Mouse (Mus musculus) forebrain, embryonic 14.5 days (tissue): ENCODE measurements at regions not wholly inside any gene's neighbourhood (a gene's known extent, or its start where the extent isn't known, plus 50 kb on each side); places are given as distances from the start of the nearest gene placed in this dataset.
A peak's percentile ranks its signal among the peaks of the same experiment; 100 is the strongest.

Experiments
- ATAC-seq: fragments of 200-750 bp; cut with Nextera tagmentation; 2 replicates; pipeline ENCODE4 v1.8.0; 2017; ENCODE audit warnings: mild to moderate bottlenecking, moderate library complexity
- DNase-seq: peaks from one replicate; pipeline ENCODE4 v3.0.0-alpha.2; 2015; ENCODE audit warnings: low spot score
- H3K27ac ChIP-seq: fragments of 300-500 bp; sonication (generic); 2 replicates; pipeline ENCODE4 v1.5.1; 2014; ENCODE audit warnings: low read depth, mild to moderate bottlenecking, control low read depth, low read length, moderate library complexity
- H3K27me3 ChIP-seq: fragments of 300-500 bp; sonication (generic); replicated peaks from 2 replicates; pipeline ENCODE4 v1.6.1; 2014; ENCODE audit warnings: low read length, control low read depth, mixed read lengths; ENCODE audit not compliant: control insufficient read depth, insufficient read depth
- H3K36me3 ChIP-seq: fragments of 300-500 bp; sonication (generic); 2 replicates; pipeline ENCODE4 v1.6.1; 2014; ENCODE audit warnings: low read length, control low read depth; ENCODE audit not compliant: control insufficient read depth, insufficient read depth
- H3K4me1 ChIP-seq: fragments of 300-500 bp; sonication (generic); 2 replicates; pipeline ENCODE4 v1.6.1; 2014; ENCODE audit warnings: antibody characterized with exemption, low read length, control low read depth; ENCODE audit not compliant: control insufficient read depth, insufficient read depth
- H3K4me2 ChIP-seq: fragments of 300-500 bp; sonication (generic); 2 replicates; pipeline ENCODE4 v1.6.1; 2014; ENCODE audit warnings: mild to moderate bottlenecking, control low read depth, low read length
- H3K4me3 ChIP-seq: fragments of 300-500 bp; sonication (generic); 2 replicates; pipeline ENCODE4 v1.5.1; 2014; ENCODE audit warnings: low read depth, low read length, control low read depth
- H3K9ac ChIP-seq: fragments of 300-500 bp; sonication (generic); 2 replicates; pipeline ENCODE4 v1.6.1; 2014; ENCODE audit warnings: mild to moderate bottlenecking, low read length, control low read depth, moderate library complexity
- H3K9me3 ChIP-seq: fragments of 300-500 bp; sonication (generic); replicated peaks from 2 replicates; pipeline ENCODE4 v1.6.1; 2016; ENCODE audit warnings: low read length, control low read depth, mixed read lengths; ENCODE audit not compliant: control insufficient read depth
- WGBS: fragments of 180-500 bp; shearing (Covaris S2); extraction: QIAGEN DNeasy Blood & Tissue Kit; methylation state at CpG from one replicate; pipeline ENCODE4 v1.1.7; 2014; 5-methylcytosine and 5-hydroxymethylcytosine counted together

DNA sequence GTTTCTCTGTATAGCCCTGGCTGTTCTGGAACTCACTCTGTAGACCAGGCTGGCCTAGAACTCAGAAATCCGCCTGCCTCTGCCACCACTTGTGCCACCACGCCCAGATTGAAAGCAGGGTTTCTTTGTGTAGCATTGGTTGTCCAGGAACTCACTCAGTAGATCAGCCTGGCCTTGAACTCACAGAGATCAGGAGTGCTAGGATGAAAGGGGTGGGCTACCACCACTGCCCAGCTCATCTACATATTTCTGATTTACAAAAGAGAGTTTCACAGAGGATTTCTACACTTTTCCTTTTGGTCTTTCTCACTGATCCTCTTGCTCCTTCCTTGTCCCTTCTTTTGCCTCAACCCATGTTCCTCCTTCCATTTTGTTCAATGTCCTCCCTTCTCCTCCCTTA, 53.1 kb upstream of the Lbx1 start:
- Histone ChIP-seq H3K9ac (no peak overlapping the region), H3K4me3 (no peak overlapping the region), H3K4me2 (no peak overlapping the region), H3K36me3 (no peaks in the 10 kb centered on the region), H3K27ac (no peak overlapping the region), H3K9me3 (no peaks in the 10 kb centered on the region), H3K4me1 (peaks cover 7% of the 10 kb centered on the region), H3K27me3 (no peaks in the 10 kb centered on the region; the same call in 1 of the 2 replicates)
- WGBS: 60% methylated on average over 2 of the region's 2 CpGs
- DNase-seq: no peak
- no peak for ATAC-seq

DNA sequence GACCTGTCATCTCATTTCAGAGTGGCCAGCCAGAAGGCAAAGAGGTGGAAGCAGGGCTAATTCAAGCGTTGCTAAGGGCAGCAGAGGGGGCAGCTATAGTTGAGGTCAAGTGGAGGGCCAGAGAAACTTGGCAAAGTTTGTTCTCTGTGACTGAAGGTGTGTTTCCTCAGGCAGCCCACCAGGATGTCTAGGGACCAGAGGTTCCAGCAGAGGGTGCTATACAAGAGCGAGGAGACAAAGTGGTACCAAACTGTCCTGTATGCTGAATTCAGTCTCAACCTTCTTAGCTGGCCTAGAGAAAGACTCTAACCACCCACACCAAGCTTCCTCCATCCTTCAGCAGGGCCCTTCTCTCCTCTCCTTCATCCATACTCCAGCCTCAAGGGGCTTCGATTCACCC, 62.2 kb upstream of the Lbx1 start:
- no peak overlapping the region for H3K27ac ChIP-seq
- no peak for ATAC-seq
- no peaks in the 10 kb centered on the region for H3K9me3 ChIP-seq
- H3K9ac ChIP-seq: no peak overlapping the region
- WGBS: 33% methylated on average over 3 of the region's 3 CpGs
- H3K27me3 ChIP-seq: peaks cover 16% of the 10 kb centered on the region
- peaks cover 33% of the 10 kb centered on the region for H3K4me1 ChIP-seq
- no peak overlapping the region for H3K4me3 ChIP-seq
- no peak for DNase-seq
- H3K36me3 ChIP-seq: no peaks in the 10 kb centered on the region
- H3K4me2 ChIP-seq: no peak overlapping the region

DNA sequence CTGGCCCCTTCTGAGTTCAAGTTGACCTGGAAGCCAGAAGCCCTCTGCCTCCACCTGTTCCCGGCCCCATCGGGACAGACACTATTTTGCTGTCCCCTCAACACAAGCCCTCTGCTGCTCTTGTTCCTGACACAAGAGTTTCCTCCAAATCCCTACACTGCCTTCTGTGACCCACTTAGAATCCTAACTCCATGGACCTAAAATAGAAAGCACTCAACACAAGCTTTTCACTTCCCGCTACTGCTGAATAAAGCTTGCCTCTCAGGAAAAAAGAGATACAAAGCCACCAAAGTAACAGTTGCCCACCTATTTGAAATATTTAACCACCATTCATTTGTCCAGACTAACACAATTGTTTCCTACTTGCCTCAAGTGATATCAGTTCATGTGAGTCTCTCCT, 63.7 kb upstream of the Lbx1 start:
- DNase-seq: no peak
- WGBS: 71% methylated on average over 3 of the region's 3 CpGs
- Histone ChIP-seq H3K9ac (no peak overlapping the region), H3K36me3 (no peaks in the 10 kb centered on the region), H3K27me3 (peaks cover 27% of the 10 kb centered on the region), H3K4me2 (no peak overlapping the region), H3K9me3 (no peaks in the 10 kb centered on the region), H3K4me3 (no peak overlapping the region), H3K27ac (no peak overlapping the region), H3K4me1 (peaks cover 25% of the 10 kb centered on the region)
- ATAC-seq: no peak

DNA sequence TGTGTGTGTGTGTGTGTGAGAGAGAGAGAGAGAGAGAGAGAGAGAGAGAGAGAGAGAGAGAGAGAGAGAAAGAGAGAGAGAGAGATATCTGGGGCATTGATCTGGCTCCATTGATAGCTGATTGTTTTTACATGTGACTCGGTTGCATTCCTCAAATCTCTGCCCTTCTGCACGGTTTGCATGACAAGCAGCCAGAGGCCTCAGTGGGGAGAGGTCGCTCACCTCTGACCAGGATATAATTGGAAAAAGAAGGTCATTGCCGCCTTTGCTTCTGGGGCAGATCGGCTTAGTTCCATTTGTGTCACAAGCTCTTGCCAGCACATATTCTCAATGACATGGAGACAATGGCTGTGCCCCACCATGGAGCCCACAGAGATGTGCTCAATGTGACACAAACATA, 63.8 kb upstream of the Btrc start:
- WGBS: 41% methylated on average over 5 of the region's 5 CpGs
- Histone ChIP-seq H3K4me2 (no peak overlapping the region), H3K9me3 (no peaks in the 10 kb centered on the region), H3K4me3 (no peak overlapping the region), H3K4me1 (peaks cover 25% of the 10 kb centered on the region), H3K27me3 (peaks cover 29% of the 10 kb centered on the region), H3K9ac (no peak overlapping the region), H3K36me3 (no peaks in the 10 kb centered on the region), H3K27ac (no peak overlapping the region)
- DNase-seq (no peak), ATAC-seq (no peak)

DNA sequence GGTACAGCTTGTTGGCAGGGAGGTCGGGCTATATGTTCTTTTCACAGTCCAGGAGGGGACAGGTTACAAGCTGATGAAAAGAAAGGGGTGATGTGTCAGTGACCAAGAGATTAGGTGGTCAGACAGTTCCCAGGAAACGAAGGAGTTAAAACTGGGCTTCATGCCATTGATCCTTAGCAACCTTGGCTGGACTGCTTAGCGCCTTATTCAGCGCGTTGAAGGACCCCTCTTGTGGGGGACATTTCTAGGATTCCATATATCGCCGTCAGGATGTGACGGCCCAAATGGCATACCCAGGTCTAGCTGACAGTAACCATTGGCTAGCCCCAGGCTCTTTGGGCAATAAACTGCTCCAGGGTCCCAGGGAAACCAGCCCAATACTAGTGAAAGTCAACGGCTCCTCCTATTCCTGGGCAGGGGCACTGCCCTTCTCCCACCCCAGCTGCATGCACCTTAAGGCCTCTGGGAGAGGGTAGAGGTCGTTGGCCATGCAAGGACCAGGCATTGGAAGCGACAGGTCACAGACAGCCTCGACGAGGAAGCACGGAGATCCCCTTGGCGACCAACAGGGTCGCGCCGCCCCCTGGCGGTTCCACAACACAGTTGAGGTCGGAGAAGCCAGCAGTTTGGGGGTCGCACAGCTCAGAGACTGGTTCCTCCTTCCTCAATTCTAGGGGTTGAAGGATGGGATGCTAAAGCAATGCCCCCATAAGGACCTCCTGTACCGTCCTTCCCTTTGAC, 62.7 kb upstream of the Btrc start:
- ATAC-seq: peak; percentile 59
- H3K27me3 ChIP-seq: peaks cover 33% of the 10 kb centered on the region
- peak overlapping the region; percentile 94; the same call in 1 of the 2 replicates for H3K27ac ChIP-seq
- H3K9me3 ChIP-seq: no peaks in the 10 kb centered on the region
- whole genome bisulfite sequencing: 2% methylated on average over 22 of the region's 22 CpGs
- H3K36me3 ChIP-seq: no peaks in the 10 kb centered on the region
- peaks cover 17% of the 10 kb centered on the region for H3K4me1 ChIP-seq
- peak overlapping the region; percentile 45 for H3K4me3 ChIP-seq
- peak overlapping the region; percentile 84 for H3K4me2 ChIP-seq
- peak; percentile 80 for DNase-seq
- H3K9ac ChIP-seq: peak overlapping the region; percentile 67

DNA sequence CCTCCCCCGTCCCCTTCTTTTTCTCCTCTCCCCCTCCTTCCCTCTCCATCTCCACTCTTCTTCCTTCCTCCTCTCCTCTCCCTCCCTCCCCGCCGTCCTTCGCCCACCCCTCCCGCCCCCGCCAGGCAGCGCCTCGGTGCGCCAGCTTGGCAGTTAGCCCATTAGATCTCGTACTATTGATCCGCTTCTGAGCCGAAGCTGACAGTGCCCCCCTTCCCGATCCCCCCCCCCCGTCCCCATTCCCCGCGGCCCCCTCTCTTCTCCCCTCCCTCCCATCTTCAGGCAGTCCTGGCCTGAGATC, 62.2 kb upstream of the Btrc start:
- peak overlapping the region; percentile 45 for H3K4me3 ChIP-seq
- DNase-seq: peak; percentile 68
- H3K36me3 ChIP-seq: no peaks in the 10 kb centered on the region
- peak overlapping the region; percentile 84 for H3K4me2 ChIP-seq
- H3K4me1 ChIP-seq: peaks cover 17% of the 10 kb centered on the region
- ATAC-seq: no peak; the same call in 1 of the 2 replicates
- peaks cover 38% of the 10 kb centered on the region for H3K27me3 ChIP-seq
- WGBS: 4% methylated on average over 16 of the region's 16 CpGs
- no peaks in the 10 kb centered on the region for H3K9me3 ChIP-seq
- peak overlapping the region; percentile 94 for H3K27ac ChIP-seq
- peak overlapping the region; percentile 67 for H3K9ac ChIP-seq

DNA sequence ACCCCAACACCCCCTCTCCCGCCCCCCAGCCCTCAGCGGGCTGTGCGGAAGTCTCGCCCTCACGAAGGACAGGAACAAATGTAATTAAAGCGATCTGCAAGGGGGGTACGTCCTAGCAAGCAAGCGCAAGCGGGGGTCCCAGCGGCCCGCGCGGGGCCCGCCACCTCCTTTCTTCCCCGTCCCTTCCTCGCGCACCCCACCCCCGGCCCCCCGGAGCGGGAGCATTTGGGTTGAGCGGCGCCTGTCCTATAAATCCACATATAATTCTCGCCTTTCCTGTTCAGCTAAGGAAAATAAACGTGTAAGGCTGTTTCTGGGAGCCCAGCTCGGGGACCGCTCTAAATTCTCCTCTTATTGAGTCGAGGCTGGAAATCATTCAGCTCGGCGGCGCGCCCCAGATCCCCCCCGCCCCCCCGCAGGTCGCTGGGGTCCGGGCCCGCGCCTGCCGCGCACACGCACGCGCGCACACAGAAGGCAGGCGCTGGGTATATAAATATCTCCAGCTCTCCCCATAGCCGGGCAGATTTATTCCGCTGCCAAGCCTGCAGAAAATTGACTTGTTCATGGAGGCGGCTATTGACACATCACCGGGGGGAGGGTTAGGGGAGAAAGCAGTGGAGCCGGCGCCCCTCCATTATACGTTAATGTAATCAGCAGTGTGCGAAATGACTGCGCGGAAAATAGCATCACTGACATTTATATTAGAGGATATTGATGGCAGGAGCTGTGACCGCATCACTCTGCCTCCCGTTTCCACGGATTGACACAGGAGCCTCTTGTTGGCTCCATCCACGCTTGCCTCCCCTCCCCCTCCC, 61.6 kb upstream of the Btrc start:
- H3K9me3 ChIP-seq: no peaks in the 10 kb centered on the region
- peak; percentile 90 for DNase-seq
- ATAC-seq: peak; percentile 82
- H3K4me3 ChIP-seq: peak overlapping the region; percentile 45
- H3K27ac ChIP-seq: peak overlapping the region; percentile 94
- H3K9ac ChIP-seq: peak overlapping the region; percentile 67
- peaks cover 38% of the 10 kb centered on the region for H3K27me3 ChIP-seq
- WGBS: under 1% methylated on average over 56 of the region's 58 CpGs
- H3K36me3 ChIP-seq: no peaks in the 10 kb centered on the region
- H3K4me2 ChIP-seq: peak overlapping the region; percentile 84
- H3K4me1 ChIP-seq: peaks cover 17% of the 10 kb centered on the region

DNA sequence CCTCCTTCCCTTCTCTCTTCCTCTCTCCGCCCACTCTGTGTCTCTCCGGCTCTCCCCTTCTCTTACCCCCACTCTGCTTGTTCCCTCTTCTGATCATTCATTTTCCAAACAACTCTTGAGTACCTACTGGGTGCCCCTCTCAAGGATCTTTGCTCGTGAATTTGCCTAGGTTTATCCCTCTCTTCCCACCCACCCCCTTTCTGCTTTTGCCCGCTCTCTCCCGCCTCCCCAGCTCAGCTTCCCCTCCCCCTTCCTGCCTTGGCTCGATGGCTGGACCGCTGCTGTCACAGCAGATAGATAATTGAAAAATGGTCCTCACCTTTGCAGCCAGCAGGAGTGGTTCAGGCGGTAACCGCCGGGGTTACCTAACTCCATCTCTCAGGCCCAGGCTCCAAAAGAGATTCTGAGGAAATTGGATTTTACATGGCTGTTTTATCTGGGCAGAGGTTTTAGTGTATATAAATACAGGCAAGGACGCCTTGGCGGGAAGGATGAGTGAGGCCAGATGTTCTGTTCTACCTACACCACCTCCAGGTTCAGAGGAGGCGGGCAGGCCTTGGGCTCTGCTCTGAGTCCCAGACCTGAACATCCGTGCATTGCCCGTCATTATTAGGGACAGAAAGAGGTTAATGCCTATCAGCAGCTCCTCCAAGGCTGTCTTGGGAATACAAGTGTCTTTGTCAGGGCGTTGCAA, 60.8 kb upstream of the Btrc start:
- Histone ChIP-seq H3K36me3 (no peaks in the 10 kb centered on the region), H3K9me3 (no peaks in the 10 kb centered on the region), H3K4me3 (peak overlapping the region; percentile 45), H3K27ac (peak overlapping the region; percentile 94), H3K4me2 (peak overlapping the region; percentile 84), H3K4me1 (peaks cover 17% of the 10 kb centered on the region), H3K9ac (peak overlapping the region; percentile 67), H3K27me3 (peaks cover 38% of the 10 kb centered on the region)
- WGBS: 4% methylated on average over 16 of the region's 16 CpGs
- ATAC-seq (no peak; the same call in 1 of the 2 replicates), DNase-seq (peak; percentile 69)
